Mouse (Mus musculus): ENCODE measurements around the gene Ung.

GRCm38 (mm10) chr5:114106391-114106935 is 23.7 kb upstream of the Ung start:
- TF ChIP-seq POLR2A (IDR thresholded peaks at IDR 0.05; ENCODE audit: extremely low read depth, insufficient read depth, low read length) (no peak), CTCF (IDR thresholded peaks at IDR 0.05; ENCODE audit: low read depth, low read length) (no peak)

All from liver, adult 2 months (tissue).